Mouse (Mus musculus): ENCODE results near the gene Aqp5.

The Aqp5 gene

DNA sequence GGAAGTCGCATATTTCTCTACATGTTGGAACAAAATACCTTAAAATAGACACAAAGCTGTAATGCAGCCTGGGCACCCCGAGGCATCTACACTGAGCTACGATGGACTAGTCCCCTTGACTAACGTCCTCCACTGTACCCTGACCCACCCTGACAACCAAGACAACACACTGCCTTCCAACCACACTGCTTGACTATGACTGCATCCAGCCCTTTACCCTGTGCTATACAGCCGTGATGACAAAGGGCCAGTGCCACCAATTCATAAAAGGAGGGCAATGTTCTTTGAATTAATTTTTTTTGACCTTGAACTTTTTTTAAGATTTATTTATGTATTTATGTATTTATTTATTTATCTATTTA, 47.5 kb downstream of the Aqp5 start:
- DNase-seq (ENCODE audit: low spot score): no peak

DNA sequence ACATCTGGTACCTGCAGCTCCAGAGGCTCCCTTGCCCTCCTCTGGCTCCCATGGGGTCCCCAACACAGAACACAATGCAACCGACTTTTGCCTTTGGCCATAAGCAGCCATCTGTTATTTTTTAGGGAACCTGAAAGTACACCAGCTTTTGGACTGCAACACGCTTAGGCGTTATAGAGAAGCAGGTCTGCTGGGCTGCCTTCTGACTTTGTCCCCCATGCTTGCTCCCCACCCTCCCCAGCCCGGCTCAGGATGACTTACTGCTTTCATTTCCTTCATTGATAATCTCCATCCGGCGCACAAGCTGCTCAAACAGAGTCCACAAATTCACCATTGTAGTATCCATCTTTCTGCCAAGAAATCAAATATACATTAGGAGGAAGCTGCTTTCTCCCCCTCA, 52.0 kb downstream of the Aqp5 start:
- DNase-seq (ENCODE audit: low spot score): no peak

DNA sequence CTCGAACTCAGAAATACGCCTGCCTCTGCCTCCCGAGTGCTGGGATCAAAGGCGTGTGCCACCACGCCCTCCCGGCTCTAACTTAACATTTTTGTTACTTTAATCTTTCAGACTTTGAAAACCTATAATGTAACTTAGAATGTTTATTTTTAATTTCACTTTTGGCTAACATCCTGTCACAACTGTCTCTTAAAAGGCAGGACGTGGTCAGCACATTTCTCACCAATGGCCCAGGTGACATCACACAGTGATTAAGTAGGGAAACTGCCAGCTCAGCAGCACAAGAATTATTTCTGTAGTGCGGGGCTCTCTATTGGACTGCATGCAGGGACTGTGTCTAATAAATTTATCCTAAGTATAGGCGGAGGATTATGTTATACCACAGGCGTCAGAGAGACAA, 53.2 kb downstream of the Aqp5 start:
- DNase-seq (ENCODE audit: low spot score): no peak

All from testis, postnatal 10 days (tissue).